Mouse (Mus musculus): ENCODE measurements around the gene Tkt.

GRCm38 (mm10) chr14:30606817-30607216 lies 58.7 kb downstream of the Tkt start:
- TF ChIP-seq POLR2A (IDR thresholded peaks at IDR 0.05; ENCODE audit: borderline replicate concordance, extremely low read depth, insufficient read depth, insufficient read length, poor library complexity, severe bottlenecking) (no peak), CTCF (IDR thresholded peaks at IDR 0.05; ENCODE audit: borderline replicate concordance, extremely low read depth, insufficient read depth, insufficient read length) (no peak)

All from brain, embryonic 14.5 days (tissue).